Mouse (Mus musculus) kidney, postnatal 0 days (tissue): ENCODE results near the gene 2610301B20Rik. TPM values are rescaled to one million over a fixed set of nuclear protein-coding genes. Genes with fewer than 3 reads are reported as not detected.
"Not testable (repeated sequence)": the region's sequence is repeated elsewhere in the genome, so short reads cannot be mapped to it uniquely, and the experiment has no call there.

Source experiments
- ATAC-seq: fragments of 200-750 bp; cut with Nextera tagmentation; replicated peaks from 2 replicates; pipeline ENCODE4 v1.8.0; 2017; ENCODE audit warnings: low read depth, moderate number of reproducible peaks, moderate TSS enrichment, moderate library complexity; ENCODE audit not compliant: low FRiP score
- DNase-seq: peaks from one replicate; pipeline ENCODE4 v3.0.0-alpha.2; 2016; ENCODE audit warnings: low spot score
- H3K27ac ChIP-seq: fragments of 300-500 bp; sonication (generic); 2 replicates; pipeline ENCODE4 v1.5.1; 2014; ENCODE audit warnings: mild to moderate bottlenecking
- H3K27me3 ChIP-seq: fragments of 300-500 bp; sonication (generic); 2 replicates; pipeline ENCODE4 v1.6.1; 2014; ENCODE audit warnings: low read length, mixed read lengths; ENCODE audit not compliant: insufficient read depth
- H3K36me3 ChIP-seq: fragments of 300-500 bp; sonication (generic); 2 replicates; pipeline ENCODE4 v1.6.1; 2014; ENCODE audit warnings: low read length, mixed read lengths; ENCODE audit not compliant: insufficient read depth
- H3K4me1 ChIP-seq: fragments of 300-500 bp; sonication (generic); replicated peaks from 2 replicates; pipeline ENCODE4 v1.6.1; 2014; ENCODE audit warnings: antibody characterized with exemption, low read length, mixed read lengths; ENCODE audit not compliant: insufficient read depth
- H3K4me2 ChIP-seq: fragments of 300-500 bp; sonication (generic); 2 replicates; pipeline ENCODE4 v1.6.1; 2014; ENCODE audit warnings: mild to moderate bottlenecking, low read length, moderate library complexity, mixed read lengths
- H3K4me3 ChIP-seq: fragments of 300-500 bp; sonication (generic); replicated peaks from 2 replicates; pipeline ENCODE4 v1.5.1; 2014; ENCODE audit warnings: low read depth, low read length
- H3K9ac ChIP-seq: fragments of 300-500 bp; sonication (generic); 2 replicates; pipeline ENCODE4 v1.6.1; 2014; ENCODE audit warnings: low read depth, low read length
- H3K9me3 ChIP-seq: fragments of 300-500 bp; sonication (generic); replicated peaks from 2 replicates; pipeline ENCODE4 v1.6.1; 2016; ENCODE audit warnings: low read length, inconsistent platforms, mixed read lengths
- CTCF ChIP-seq: IDR thresholded peaks from 2 replicates; pipeline ENCODE4 v1.5.1; 2016; ENCODE audit warnings: antibody characterized with exemption, low read depth, mild to moderate bottlenecking, moderate library complexity
- WGBS: fragments of 180-500 bp; shearing (Covaris S2); extraction: QIAGEN DNeasy Blood & Tissue Kit; methylation state at CpG from one replicate; pipeline ENCODE4 v1.1.7; 2014; 5-methylcytosine and 5-hydroxymethylcytosine counted together
- polyA plus RNA-seq: library from polyadenylated mRNA; unstranded; fragments of >200 nt; fragmentation: Nextera tagmentation; extraction: Ambion mirVana; gene quantifications from 2 replicates; pipeline ENCODE4 v1.2.1, GENCODE M21; 2015

Gene 2610301B20Rik
- polyA plus RNA-seq, 1 experiment from 2014 or later = 27.7 TPM

- no peak overlapping the region for H3K4me3 ChIP-seq
- H3K9me3 ChIP-seq = no peaks in the 10 kb centered on the region
- H3K9ac ChIP-seq = no peak overlapping the region
- H3K4me2 ChIP-seq = no peak overlapping the region
- no peaks in the 10 kb centered on the region for H3K27me3 ChIP-seq
- DNase-seq (no peak), ATAC-seq (no peak)
- no peak overlapping the region for H3K27ac ChIP-seq
- H3K36me3 ChIP-seq = no peaks in the 10 kb centered on the region
- TF ChIP-seq CTCF = no peak
- no peaks in the 10 kb centered on the region for H3K4me1 ChIP-seq
These were observed 15.1 kb upstream of the 2610301B20Rik start for GRCm38 (mm10) chr4:10859174-10859573.

- 51% methylated on average over 10 of the region's 12 CpGs for WGBS
- TF ChIP-seq CTCF = no peak
These were observed 14.3 kb upstream of the 2610301B20Rik start for GRCm38 (mm10) chr4:10859911-10860581.

GRCm38 (mm10) chr4:10860825-10861224, 13.5 kb upstream of the 2610301B20Rik start:
- Histone ChIP-seq H3K36me3 (no peaks in the 10 kb centered on the region), H3K9ac (no peak overlapping the region), H3K4me2 (no peak overlapping the region), H3K4me1 (no peaks in the 10 kb centered on the region), H3K27me3 (no peaks in the 10 kb centered on the region), H3K4me3 (no peak overlapping the region), H3K9me3 (no peaks in the 10 kb centered on the region), H3K27ac (no peak overlapping the region)
- 61% methylated on average over 3 of the region's 3 CpGs for WGBS
- no peak for TF ChIP-seq CTCF
- DNase-seq = no peak
- ATAC-seq = no peak

More at GRCm38 (mm10) chr4:10859911-10860581, 14.3 kb upstream of the 2610301B20Rik start:
- Histone ChIP-seq H3K4me2 (0 out of 2 replicates have a peak overlapping the region, but pooled peaks have one; percentile 10), H3K9ac (no peak overlapping the region), H3K36me3 (no peaks in the 10 kb centered on the region), H3K27me3 (no peaks in the 10 kb centered on the region), H3K27ac (no peak overlapping the region), H3K4me1 (no peaks in the 10 kb centered on the region), H3K4me3 (no peak overlapping the region), H3K9me3 (no peaks in the 10 kb centered on the region)
- ATAC-seq (peak; percentile 74), DNase-seq (peak; percentile 44)

- not testable (repeated sequence) for H3K27me3 ChIP-seq, H3K9me3 ChIP-seq, H3K36me3 ChIP-seq, H3K4me3 ChIP-seq, DNase-seq, H3K4me2 ChIP-seq, H3K27ac ChIP-seq, H3K9ac ChIP-seq, H3K4me1 ChIP-seq, ATAC-seq
- WGBS = 84% methylated on average over 2 of the region's 2 CpGs
These were observed 11.4 kb upstream of the 2610301B20Rik start for GRCm38 (mm10) chr4:10862882-10863281.

- TF ChIP-seq CTCF = no peak
- Histone ChIP-seq H3K4me2 (no peak overlapping the region), H3K4me1 (no peaks in the 10 kb centered on the region; the same call in 1 of the 2 replicates), H3K9me3 (no peaks in the 10 kb centered on the region), H3K4me3 (no peak overlapping the region), H3K27ac (no peak overlapping the region), H3K36me3 (no peaks in the 10 kb centered on the region), H3K9ac (no peak overlapping the region), H3K27me3 (no peaks in the 10 kb centered on the region)
- WGBS = 84% methylated on average over 5 of the region's 5 CpGs
- ATAC-seq (no peak), DNase-seq (no peak)
These were observed 2.1 kb upstream of the 2610301B20Rik start for GRCm38 (mm10) chr4:10872231-10872630.

GRCm38 (mm10) chr4:10872685-10873539, 1.4 kb upstream of the 2610301B20Rik start:
- H3K27me3 ChIP-seq = no peaks in the 10 kb centered on the region
- H3K4me1 ChIP-seq = no peaks in the 10 kb centered on the region; the same call in 1 of the 2 replicates
- no peak overlapping the region for H3K27ac ChIP-seq
- peak overlapping the region; percentile 86 for H3K4me3 ChIP-seq
- DNase-seq (peak; percentile 35), ATAC-seq (no peak)
- 22% methylated on average over 16 of the region's 16 CpGs for WGBS
- peak overlapping the region; percentile 57 for H3K4me2 ChIP-seq
- no peak overlapping the region; the same call in 1 of the 2 replicates for H3K9ac ChIP-seq
- TF ChIP-seq CTCF = no peak
- H3K36me3 ChIP-seq = no peaks in the 10 kb centered on the region
- no peaks in the 10 kb centered on the region for H3K9me3 ChIP-seq
